Mouse (Mus musculus) thymus, adult 2 months (tissue): ENCODE results near the gene Rpl10-ps3.

Source experiments
- CTCF ChIP-seq: fragments of 200-500 bp; IDR thresholded peaks from 2 replicates; pipeline ENCODE4 v1.5.1; 2012; ENCODE audit warnings: mild to moderate bottlenecking, control low read depth, low read length, moderate library complexity, borderline replicate concordance; ENCODE audit not compliant: control insufficient read depth, poor library complexity, insufficient read depth; ENCODE audit errors: extremely low read depth
- POLR2A ChIP-seq: fragments of 200-500 bp; IDR thresholded peaks from 2 replicates; pipeline ENCODE4 v1.6.1; 2012; ENCODE audit warnings: mild to moderate bottlenecking, low read length, control low read depth, moderate library complexity; ENCODE audit not compliant: control insufficient read depth, poor library complexity, insufficient read depth; ENCODE audit errors: extremely low read depth

DNA sequence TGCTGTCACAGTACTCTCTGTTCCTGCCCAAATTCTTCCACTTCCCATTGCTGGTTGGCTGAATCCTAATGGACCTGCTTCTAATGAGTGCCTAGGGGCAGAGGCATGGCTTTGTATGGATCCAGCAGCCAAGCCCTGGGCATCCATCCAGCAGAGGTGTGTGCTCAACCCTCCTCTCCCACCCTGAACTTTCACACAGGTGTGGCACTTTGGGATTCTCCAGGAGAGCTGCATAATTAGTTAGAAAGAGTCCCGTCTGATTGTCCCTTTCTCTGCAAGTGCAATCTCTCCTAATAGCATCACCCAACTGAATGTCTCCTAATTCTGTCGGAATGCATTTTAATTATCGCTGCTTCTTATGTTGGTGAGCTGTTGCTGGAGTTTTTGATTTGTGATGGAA is 4.4 kb upstream of the Rpl10-ps3 start:
- TF ChIP-seq CTCF: no peak
- no peak for TF ChIP-seq POLR2A
